Mouse (Mus musculus): ENCODE measurements around the gene Lyz1. TPM values are rescaled to one million over a fixed set of nuclear protein-coding genes. Genes with fewer than 3 reads are reported as not detected.
"Not testable (repeated sequence)": the region's sequence is repeated elsewhere in the genome, so short reads cannot be mapped to it uniquely, and the experiment has no call there.

Lyz1 gene
- polyA plus RNA-seq, 1 experiment from 2014 or later, result not detected

DNA sequence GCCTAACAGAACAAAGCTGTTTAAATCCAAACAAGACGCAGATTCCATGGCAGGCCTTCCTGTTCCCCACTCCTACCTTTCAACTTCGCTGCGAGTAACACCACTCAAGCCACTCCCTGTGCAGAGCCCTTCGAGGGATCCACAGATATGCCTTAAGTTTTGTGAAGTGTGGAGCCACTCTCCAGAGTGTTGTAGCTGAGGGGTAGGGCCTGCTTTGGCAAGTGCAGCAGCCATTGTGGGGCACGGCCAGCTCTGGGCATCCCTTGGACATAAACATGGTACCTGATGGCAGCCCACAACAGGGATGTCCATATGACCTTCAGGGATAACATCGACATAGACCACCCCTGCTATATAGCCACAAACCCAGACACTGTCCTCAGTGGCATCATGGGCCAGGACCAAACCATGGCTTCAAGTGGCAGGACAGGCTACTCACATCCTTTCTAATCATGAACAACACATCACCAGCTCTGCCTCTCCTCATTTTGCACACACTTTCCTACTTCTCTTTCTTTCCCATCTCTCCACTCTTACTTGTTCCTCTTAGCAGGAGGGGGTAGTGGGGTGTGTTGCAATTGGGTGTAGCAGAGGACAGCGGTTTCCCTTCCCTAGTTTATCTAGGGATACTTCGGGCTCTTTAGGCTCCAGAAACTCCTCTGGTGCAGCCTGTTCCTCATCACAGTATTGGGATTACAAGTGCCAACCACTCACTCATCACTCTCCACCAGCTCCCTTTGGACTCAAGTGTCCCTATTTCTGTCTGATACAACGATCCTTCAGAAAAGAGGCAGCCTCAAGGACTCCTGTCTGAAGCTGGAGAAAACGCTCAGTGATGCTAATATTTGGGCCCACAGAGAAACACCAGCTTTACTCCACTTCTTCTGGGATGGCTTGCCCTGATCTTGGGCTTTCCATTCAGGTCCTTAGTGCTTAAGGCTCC, 7.8 kb downstream of the Lyz1 start:
- ATAC-seq (ENCODE audit: low FRiP score), result no peak
- WGBS, result 85% methylated on average over 10 of the region's 10 CpGs
- H3K4me3 ChIP-seq (replicated peaks), result no peak overlapping the region
- no peaks in the 10 kb centered on the region for H3K9me3 ChIP-seq
- no peaks in the 10 kb centered on the region for H3K27me3 ChIP-seq
- H3K36me3 ChIP-seq (replicated peaks), result no peaks in the 10 kb centered on the region
- no peak overlapping the region for H3K9ac ChIP-seq
- no peaks in the 10 kb centered on the region for H3K4me1 ChIP-seq
- H3K4me2 ChIP-seq, result no peak overlapping the region
- no peak overlapping the region for H3K27ac ChIP-seq

DNA sequence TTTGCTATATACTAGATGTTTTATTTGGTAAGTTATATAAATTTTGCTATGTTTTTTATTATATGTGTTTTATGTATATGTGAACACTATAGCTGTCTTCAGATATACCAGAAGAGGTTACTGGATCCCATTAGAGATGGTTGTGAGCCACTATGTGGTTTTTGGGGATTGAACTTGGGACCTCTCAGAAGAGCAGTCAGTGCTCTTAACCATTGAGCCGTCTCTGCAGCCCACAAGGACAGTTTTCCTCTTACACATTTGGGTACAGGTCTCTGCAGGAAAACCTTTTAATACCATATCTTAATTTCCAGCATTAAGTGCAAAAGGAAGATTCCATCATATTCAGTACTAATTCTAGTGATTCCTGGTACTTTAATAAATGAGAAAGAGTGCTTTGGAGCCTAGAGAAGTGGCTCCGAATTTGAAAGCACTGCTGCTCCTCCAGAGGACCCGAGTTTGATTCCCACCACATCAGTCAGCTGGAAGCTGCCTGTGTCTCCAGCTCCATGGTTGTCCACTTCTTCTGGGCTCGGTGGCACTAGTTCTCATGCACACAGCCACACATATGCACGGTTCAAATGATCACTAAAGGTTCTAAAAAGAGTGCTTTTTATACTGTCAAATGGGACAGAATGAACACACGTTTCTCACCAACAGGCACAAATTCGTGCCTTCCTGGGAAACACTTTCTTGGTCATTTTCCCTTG, 8.6 kb downstream of the Lyz1 start:
- no peak overlapping the region for H3K9ac ChIP-seq
- ATAC-seq (ENCODE audit: low FRiP score), result no peak

DNA sequence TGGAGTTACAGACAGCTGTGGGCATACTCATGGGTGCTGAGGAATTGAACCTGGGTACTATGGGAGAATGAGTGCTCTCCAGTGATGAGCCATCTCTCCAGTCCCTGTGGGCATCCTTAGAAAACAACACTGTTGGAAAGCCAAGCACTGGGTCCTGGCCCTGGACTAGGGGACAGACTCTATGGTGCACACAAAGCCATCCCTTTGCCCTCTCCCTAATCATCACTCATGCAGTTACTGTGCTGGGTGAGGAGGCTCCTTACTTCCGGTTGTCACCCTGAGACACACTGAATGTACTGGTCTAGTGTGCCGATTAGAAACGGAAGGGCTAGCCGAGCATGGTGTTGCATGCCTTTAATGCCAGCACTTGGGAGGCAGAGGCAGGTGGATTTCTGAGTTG, 9.5 kb downstream of the Lyz1 start:
- H3K27ac ChIP-seq; H3K4me1 ChIP-seq; H3K36me3 ChIP-seq (replicated peaks); ATAC-seq (ENCODE audit: low FRiP score); H3K4me2 ChIP-seq; H3K27me3 ChIP-seq; H3K9ac ChIP-seq; H3K9me3 ChIP-seq; H3K4me3 ChIP-seq (replicated peaks): not testable (repeated sequence)
- WGBS, result 89% methylated on average over 4 of the region's 4 CpGs

More for the DNA sequence above, 8.6 kb downstream of the Lyz1 start:
- Histone ChIP-seq H3K27ac (no peak overlapping the region), H3K4me2 (no peak overlapping the region), H3K4me3 (replicated peaks) (no peak overlapping the region), H3K36me3 (replicated peaks) (no peaks in the 10 kb centered on the region), H3K27me3 (no peaks in the 10 kb centered on the region), H3K9me3 (no peaks in the 10 kb centered on the region), H3K4me1 (no peaks in the 10 kb centered on the region)
- 80% methylated on average over 7 of the region's 7 CpGs for WGBS

DNA sequence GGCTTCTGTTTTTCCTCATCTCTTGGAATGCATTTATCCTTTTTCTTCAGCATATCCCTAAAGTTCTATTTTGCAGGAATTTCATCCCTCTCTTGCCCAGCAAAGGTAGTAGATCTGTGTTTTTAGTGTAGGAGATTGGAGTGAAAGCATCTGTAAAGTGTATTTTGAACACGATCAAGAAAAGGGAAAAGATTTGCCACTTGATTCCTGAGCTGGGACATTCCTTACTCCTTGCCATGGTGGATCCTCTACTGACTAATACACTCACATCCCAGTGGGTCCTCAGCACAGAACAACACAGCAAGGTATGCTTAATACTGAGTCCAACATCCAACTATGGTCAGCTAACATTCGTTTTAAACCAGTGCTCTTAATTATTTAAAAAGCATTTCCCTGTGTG, 10.1 kb downstream of the Lyz1 start:
- no peak overlapping the region for H3K27ac ChIP-seq
- H3K36me3 ChIP-seq (replicated peaks), result no peaks in the 10 kb centered on the region
- no peak overlapping the region for H3K4me2 ChIP-seq
- ATAC-seq (ENCODE audit: low FRiP score), result no peak
- no peak overlapping the region for H3K4me3 ChIP-seq (replicated peaks)
- no peaks in the 10 kb centered on the region for H3K4me1 ChIP-seq
- WGBS, result 81% methylated on average over 2 of the region's 2 CpGs
- H3K9me3 ChIP-seq, result no peaks in the 10 kb centered on the region
- H3K27me3 ChIP-seq, result no peaks in the 10 kb centered on the region
- H3K9ac ChIP-seq, result no peak overlapping the region

DNA sequence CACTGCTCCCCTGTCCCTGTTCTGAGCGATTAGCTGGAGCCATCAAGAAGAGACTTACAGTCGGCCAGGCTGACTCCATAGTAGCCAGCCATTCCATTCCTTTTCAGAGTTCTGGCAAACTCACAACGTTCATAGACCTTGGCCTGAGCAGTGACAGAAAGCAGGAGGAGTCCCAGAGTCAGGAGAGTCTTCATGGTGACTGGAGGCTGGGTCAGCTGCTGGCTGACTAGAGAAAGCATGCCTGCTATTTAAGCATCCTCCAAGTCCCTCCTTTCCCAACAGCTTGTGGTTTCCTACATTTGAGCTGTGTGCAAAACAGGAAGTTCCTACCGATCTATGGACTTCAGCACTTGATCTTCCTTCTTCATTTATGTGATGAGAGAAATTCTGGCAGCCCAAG, 10.6 kb downstream of the Lyz1 start, which contains the start of gene Lyz2:
Lyz2 (minus strand) TSS at position 273 of the 400 bp plus-strand sequence.
- H3K4me2 ChIP-seq, result no peak within 1 kb of the TSS
- no peaks in the 10 kb centered on the region for H3K27me3 ChIP-seq
- H3K4me1 ChIP-seq, result no peaks in the 10 kb centered on the region
- H3K27ac ChIP-seq, result no peak within 1 kb of the TSS
- H3K9me3 ChIP-seq, result no peaks in the 10 kb centered on the region
- 73% methylated on average over 4 of the region's 4 CpGs for WGBS
- no peak within 1 kb of the TSS for H3K9ac ChIP-seq
- no peak for ATAC-seq (ENCODE audit: low FRiP score)
- no peaks in the 10 kb centered on the region for H3K36me3 ChIP-seq (replicated peaks)
- H3K4me3 ChIP-seq (replicated peaks), result no peak within 1 kb of the TSS

DNA sequence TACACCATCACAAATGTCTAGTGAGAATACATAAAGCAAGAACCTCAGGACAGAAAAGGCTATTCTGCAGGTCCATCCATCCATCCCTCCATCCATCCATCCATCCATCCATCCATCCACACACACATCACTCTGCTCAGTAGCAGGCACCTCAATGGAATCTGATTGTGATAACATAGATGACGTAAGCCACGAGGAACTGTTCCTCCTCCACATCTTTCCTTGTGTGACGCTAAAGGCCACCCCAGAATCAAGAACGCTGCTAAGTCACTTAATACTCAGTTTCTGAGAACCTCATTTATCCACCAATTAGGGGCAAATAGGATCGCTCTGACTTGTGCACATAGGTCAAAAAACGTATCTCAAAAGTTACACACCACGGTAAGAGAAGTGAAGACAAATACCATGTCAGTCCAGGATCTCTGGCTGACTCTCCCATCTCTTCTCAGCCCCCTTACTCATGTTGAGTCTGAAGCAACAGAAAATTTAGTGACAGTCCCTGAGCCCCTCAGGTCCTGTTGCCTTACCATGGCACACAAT, 11.2 kb downstream of the Lyz1 start:
- 87% methylated on average over 7 of the region's 7 CpGs for WGBS
- Histone ChIP-seq H3K9ac (no peak overlapping the region), H3K36me3 (replicated peaks) (no peaks in the 10 kb centered on the region), H3K27ac (no peak overlapping the region), H3K4me3 (replicated peaks) (no peak overlapping the region), H3K27me3 (no peaks in the 10 kb centered on the region), H3K9me3 (no peaks in the 10 kb centered on the region), H3K4me1 (no peaks in the 10 kb centered on the region), H3K4me2 (no peak overlapping the region)
- no peak for ATAC-seq (ENCODE audit: low FRiP score)

DNA sequence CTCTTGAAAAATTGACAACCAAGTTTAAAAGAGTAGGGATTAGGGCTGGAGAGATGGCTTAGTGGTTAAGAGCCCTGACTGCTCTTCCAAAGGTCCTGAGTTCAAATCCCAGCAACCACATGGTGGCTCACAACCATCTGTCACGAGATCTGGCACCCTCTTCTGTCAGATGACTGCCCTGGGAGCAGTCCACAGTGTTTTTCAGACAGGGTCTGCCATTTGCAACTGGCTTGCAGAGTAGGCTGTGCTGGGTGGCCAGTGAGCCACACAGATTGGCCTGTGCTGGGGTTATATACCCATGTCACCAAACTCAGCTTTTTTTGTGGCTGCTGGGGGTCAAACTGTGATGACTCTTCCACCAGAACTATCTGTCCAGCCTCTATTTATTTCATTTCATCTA, 12.7 kb downstream of the Lyz1 start:
- ATAC-seq (ENCODE audit: low FRiP score), result no peak
- Histone ChIP-seq H3K4me1 (no peaks in the 10 kb centered on the region), H3K36me3 (replicated peaks) (no peaks in the 10 kb centered on the region), H3K4me2 (no peak overlapping the region), H3K4me3 (replicated peaks) (no peak overlapping the region), H3K27me3 (no peaks in the 10 kb centered on the region), H3K27ac (no peak overlapping the region), H3K9me3 (no peaks in the 10 kb centered on the region), H3K9ac (no peak overlapping the region)
- 65% methylated on average over 1 of the region's 1 CpGs for WGBS

DNA sequence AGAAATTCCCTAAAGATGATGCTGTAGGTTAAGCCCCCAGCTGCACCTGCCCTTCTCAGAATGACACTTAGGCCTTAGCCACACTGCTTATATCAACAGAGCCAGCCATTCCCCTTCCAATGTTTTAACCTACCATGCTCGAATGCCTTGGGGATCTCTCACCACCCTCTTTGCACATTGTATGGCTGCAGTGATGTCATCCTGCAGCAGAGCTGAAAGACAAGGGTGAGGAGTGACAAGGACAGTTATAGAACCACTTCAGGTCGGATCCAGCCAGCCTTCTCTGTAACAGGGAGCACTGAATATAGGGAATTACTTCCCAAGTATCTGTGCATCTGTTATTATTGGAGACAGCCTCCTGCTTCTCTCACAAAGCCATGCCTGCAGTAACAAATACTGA, 14.2 kb downstream of the Lyz1 start:
- not testable (repeated sequence) for H3K4me3 ChIP-seq (replicated peaks); H3K27me3 ChIP-seq; H3K4me1 ChIP-seq; H3K9ac ChIP-seq; H3K27ac ChIP-seq; H3K9me3 ChIP-seq; H3K4me2 ChIP-seq; H3K36me3 ChIP-seq (replicated peaks); ATAC-seq (ENCODE audit: low FRiP score)
- WGBS, result 57% methylated on average over 2 of the region's 2 CpGs

DNA sequence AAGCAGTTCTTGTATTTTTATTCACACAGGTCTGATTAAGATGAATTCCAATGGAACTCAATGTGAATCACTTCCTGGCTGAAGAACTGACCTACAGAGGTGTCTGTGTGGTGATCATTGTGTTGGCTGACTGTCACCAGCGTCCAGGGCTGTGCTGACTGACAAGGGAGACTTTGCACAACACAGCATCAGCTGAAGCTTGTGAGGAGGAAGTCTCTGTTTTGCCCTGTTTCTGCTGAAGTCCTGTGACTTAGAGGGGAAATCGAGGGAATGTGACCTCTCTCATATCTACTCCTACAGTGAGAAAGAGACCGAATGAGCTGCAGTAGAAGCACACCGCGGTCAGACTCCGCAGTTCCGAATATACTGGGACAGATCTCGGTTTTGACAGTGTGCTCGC, 14.9 kb downstream of the Lyz1 start:
- not testable (repeated sequence) for H3K9ac ChIP-seq; ATAC-seq (ENCODE audit: low FRiP score); H3K4me2 ChIP-seq; H3K4me3 ChIP-seq (replicated peaks); H3K27ac ChIP-seq; H3K9me3 ChIP-seq; H3K36me3 ChIP-seq (replicated peaks); H3K27me3 ChIP-seq; H3K4me1 ChIP-seq
- 87% methylated on average over 9 of the region's 9 CpGs for WGBS

DNA sequence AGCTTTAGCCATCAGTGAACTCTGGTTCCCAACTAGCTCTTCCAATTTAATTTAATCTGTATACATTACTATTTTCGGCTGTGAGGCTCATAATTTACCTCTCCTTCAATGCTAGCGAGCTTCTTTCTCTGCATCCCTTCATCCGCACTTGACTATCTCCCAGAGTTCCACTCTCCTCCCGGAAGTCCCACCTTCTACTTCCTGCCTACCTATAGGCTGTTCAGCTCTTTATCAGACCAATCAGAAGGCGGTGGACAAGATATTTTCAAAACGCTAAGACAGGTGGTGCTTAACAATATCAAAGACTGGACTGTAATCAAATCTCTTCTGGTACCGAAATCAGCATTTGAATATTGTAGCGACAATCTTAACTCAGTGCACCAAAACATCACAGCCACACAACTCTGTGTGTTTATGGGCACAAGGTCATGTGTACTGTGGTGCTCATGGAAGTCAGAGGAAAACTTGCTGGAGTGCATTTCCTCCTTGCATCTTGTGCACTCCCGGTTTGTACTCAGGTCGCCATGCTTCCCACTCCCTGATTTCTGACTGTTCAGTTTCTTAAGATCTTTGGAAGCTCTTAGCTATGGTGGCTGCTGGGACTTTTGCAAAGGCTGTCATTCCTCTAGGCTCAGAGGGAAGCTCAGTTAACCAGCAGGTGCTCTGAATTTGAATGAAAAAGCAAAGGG, 16.8 kb downstream of the Lyz1 start:
- no peak overlapping the region for H3K4me3 ChIP-seq (replicated peaks)
- H3K4me2 ChIP-seq, result no peak overlapping the region
- no peaks in the 10 kb centered on the region for H3K9me3 ChIP-seq
- no peaks in the 10 kb centered on the region for H3K4me1 ChIP-seq
- no peak overlapping the region for H3K9ac ChIP-seq
- 85% methylated on average over 10 of the region's 10 CpGs for WGBS
- no peaks in the 10 kb centered on the region for H3K27me3 ChIP-seq
- H3K36me3 ChIP-seq (replicated peaks), result no peaks in the 10 kb centered on the region
- no peak for ATAC-seq (ENCODE audit: low FRiP score)
- no peak overlapping the region for H3K27ac ChIP-seq

DNA sequence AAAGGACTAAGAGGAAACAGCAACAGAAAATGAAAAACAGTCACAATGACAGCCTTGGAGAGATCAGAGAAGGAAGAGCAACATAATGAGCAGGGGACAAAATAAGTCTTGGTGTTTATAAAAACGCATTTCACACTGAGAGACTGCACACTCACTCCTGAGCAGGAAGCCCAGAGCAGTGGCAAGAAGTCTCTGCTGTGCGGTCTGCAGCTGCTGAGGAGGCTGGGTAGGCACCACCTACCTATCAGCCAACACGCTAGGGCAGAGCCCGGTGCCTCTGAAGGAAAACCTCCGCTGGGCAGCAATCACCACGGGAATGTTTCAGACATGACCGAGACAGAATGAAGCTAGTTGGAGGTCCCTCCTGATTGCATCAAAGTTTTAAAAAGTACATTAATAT, 18.0 kb downstream of the Lyz1 start:
- H3K4me3 ChIP-seq (replicated peaks); H3K36me3 ChIP-seq (replicated peaks); H3K27me3 ChIP-seq; H3K4me2 ChIP-seq; ATAC-seq (ENCODE audit: low FRiP score); H3K4me1 ChIP-seq; H3K9me3 ChIP-seq; H3K27ac ChIP-seq; H3K9ac ChIP-seq: not testable (repeated sequence)
- WGBS, result 97% methylated on average over 3 of the region's 7 CpGs

DNA sequence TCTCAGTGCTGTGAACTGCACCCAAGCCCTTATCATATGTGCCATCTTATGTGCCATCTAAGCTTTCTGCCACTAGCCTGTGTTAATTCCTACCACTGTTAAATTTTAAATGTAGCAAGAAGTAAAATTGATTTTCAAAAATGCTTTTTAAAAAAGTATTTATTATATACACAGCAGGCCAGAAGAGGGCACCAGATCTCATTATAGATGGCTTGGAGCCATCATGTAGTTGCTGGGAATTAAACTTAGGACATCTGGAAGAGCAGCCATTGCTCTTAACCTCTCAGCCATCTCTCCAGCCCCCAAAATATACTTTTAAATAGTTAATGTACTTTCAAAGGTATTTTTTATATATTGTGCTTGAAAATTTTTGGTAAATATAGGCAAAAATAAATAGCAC, 20.6 kb downstream of the Lyz1 start:
- ATAC-seq (ENCODE audit: low FRiP score), result no peak
- Histone ChIP-seq H3K9me3 (no peaks in the 10 kb centered on the region), H3K27ac (no peak overlapping the region), H3K9ac (no peak overlapping the region), H3K36me3 (replicated peaks) (no peaks in the 10 kb centered on the region), H3K4me2 (no peak overlapping the region), H3K4me3 (replicated peaks) (no peak overlapping the region), H3K4me1 (no peaks in the 10 kb centered on the region), H3K27me3 (no peaks in the 10 kb centered on the region)

Data from forebrain, embryonic 12.5 days (tissue).